Mouse (Mus musculus) 416B (cell line): ENCODE data around the gene Dazap1.
A peak's percentile ranks its signal among the peaks of the same experiment; 100 is the strongest.

Experiments
- DNase-seq: peaks from one replicate; pipeline ENCODE4 v3.0.0; 2011; ENCODE audit warnings: low read depth

Gene Dazap1

GRCm38 (mm10) chr10:80323261-80324119 lies 62.2 kb downstream of the Dazap1 start:
- peak; percentile 82 for DNase-seq

DNA sequence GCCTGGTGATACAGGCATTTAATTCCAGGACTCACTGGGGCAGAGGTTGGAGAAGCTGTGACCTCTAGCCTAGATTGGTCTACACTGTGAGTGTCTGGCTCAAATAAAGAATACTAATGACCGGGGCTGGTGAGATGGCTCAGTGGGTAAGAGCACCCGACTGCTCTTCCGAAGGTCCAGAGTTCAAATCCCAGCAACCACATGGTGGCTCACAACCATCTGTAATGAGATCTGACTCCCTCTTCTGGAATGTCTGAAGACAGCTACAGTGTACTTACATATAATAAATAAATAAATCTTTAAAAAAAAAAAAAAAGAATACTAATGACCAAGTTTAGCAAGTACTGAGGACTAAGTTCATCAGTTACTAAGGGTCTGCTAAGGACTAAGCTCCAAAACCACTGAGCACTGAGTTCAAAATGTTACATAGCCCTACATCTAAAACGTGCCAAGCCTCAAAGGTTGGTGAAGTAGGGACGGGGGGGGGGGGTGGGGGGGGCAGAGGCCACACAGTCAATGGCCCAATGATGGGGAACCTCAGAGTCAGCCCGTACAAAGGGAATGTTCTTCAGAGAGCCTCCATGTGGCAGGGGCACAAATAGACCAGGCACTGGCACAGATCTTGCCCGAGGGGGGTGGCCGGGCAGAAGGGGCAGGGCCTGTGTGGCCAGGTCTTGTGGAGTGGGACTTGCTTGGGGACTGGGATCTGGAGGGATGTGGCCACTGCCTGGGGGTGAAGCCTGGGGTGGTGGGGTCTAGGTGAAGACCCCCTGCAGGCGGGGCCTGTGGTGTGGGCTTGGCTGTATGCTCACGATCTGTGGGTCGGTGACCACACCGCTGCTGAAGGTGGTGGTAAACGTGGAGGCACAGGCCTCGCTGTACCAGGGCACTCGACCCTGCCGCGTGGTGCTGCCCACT lies 63.1 kb downstream of the Dazap1 start:
- peak; percentile 76 for DNase-seq

DNA sequence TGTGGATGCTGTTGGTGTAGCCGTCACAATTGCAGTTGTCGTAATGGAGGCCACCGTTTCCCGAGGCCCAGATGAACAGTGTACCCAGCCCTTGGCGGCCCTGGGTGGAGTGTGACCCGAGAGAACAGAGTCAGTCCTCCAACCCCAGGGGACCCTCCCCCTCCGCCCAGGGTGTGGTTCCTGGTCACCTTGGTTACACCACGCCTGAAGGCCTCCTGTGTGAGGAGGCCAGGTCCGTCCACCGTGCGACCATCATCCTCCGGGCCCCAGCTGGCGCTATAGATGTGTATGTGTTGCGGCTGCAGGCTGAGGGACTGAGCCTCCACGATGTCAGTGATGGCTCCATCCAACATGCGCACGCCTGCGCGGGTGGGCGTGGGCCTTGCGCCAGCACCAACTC lies 63.8 kb downstream of the Dazap1 start:
- DNase-seq, result no peak

DNA sequence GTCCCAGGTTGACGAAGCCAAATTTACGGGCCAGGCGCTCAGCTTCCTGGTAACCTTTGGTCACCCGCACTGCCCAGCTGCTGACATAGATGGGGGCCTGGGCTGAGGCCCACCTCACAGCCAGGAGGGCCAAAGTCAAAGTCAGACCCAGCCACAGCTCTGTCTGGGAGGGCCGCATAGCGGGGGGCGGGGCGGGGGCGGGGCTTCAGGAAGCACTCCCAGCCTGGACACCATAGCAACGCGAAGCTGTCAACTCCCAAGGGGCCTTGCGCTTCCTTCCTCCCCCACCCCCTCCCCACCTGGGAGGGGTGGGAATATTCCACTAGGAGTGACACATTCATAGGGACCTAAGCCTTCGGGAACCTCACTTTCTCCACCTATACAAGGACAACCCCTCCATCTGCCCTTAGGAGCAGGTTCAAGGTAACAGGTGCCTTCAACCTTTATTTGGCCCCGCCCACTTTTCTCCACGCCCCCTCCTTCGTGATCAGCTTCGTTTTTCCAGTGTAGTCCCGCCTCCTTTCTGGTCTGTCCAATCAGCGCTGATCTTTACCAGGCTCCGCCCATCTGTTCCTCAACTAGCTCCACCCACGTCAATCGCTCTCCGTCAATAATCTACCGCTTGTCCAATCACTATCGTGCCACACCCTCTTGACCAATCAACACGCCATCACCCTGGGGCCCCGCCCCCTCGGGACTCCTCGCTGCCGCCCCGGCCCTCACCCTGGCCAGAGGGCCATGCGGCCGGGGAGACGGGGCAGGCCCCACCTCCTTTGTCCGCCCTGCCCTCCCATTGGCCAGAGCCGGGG lies 68.2 kb downstream of the Dazap1 start, which contains the start of the genes Pcsk4 and Reep6:
Pcsk4 (minus strand) TSS at position 226 of the 809 bp plus-strand sequence.
Reep6 (plus strand) TSS at position 681 of the 809 bp plus-strand sequence.
- DNase-seq, result peak; percentile 98

DNA sequence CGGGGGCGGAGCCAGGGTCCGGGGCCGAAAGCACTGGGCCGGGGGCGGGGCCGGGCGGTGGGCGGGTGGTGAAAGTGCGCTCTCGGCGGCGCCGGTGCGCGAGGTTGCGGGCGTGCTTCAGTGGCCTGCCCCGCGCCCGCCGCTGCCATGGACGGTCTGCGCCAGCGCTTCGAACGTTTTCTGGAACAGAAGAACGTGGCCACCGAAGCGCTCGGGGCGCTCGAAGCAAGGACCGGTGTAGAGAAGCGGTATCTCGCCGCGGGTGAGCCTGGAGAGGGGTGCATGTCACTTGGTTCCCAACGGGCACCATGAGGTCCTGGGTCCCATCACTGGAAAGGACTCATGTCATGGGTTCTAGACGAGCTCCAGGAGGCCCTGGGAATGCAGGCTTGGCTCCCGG lies 68.8 kb downstream of the Dazap1 start:
- no peak for DNase-seq

DNA sequence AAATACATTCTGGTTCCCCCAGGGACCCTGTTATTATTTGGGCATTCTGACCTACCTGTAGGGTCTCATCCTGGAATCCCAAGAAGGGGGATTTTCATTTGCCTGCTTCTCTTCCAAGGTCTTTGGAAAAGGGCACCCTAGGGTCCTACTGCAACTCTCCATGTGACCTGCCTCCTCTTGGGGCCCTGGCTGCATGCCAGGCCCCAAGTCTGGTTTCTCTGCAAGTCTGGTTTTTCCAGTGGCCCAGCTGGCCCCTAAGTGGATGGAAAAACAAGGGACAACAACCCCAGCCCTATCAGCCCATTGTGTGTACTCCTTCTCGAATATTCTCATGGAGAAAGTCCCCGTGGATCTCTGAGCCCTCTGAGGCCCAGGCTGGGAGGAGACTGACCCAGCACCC lies 69.6 kb downstream of the Dazap1 start:
- no peak for DNase-seq

- DNase-seq, result no peak
Observed at GRCm38 (mm10) chr10:80331636-80332524, 70.6 kb downstream of the Dazap1 start.

GRCm38 (mm10) chr10:80332525-80332989 lies 71.3 kb downstream of the Dazap1 start:
- DNase-seq, result no peak

- DNase-seq, result no peak
Observed at GRCm38 (mm10) chr10:80336263-80336662, 75.0 kb downstream of the Dazap1 start.
